Mouse (Mus musculus) intestine, embryonic 14.5 days (tissue): ENCODE data around the gene Xirp1. TPM values are rescaled to one million over a fixed set of nuclear protein-coding genes. Genes with fewer than 3 reads are reported as not detected.

Experiments used
- ATAC-seq: fragments of 200-750 bp; cut with Nextera tagmentation; replicated peaks from 2 replicates; pipeline ENCODE4 v1.8.0; 2017; ENCODE audit warnings: low read depth, moderate number of reproducible peaks, moderate TSS enrichment, moderate library complexity; ENCODE audit not compliant: low FRiP score, low TSS enrichment
- DNase-seq: peaks from one replicate; pipeline ENCODE4 v3.0.0-alpha.2; 2018; ENCODE audit warnings: low spot score
- H3K27ac ChIP-seq: fragments of 300-500 bp; sonication (generic); 2 replicates; pipeline ENCODE4 v1.5.1; 2014; ENCODE audit warnings: low read depth, mild to moderate bottlenecking, control low read depth
- H3K27me3 ChIP-seq: fragments of 300-500 bp; sonication (generic); replicated peaks from 2 replicates; pipeline ENCODE4 v1.6.1; 2014; ENCODE audit warnings: low read length, control low read depth; ENCODE audit not compliant: control insufficient read depth, insufficient read depth
- H3K36me3 ChIP-seq: fragments of 300-500 bp; sonication (generic); 2 replicates; pipeline ENCODE4 v1.6.1; 2014; ENCODE audit warnings: low read length, control low read depth; ENCODE audit not compliant: control insufficient read depth, insufficient read depth
- H3K4me1 ChIP-seq: fragments of 300-500 bp; sonication (generic); replicated peaks from 2 replicates; pipeline ENCODE4 v1.6.1; 2014; ENCODE audit warnings: low read length, control low read depth, mixed read lengths; ENCODE audit not compliant: control insufficient read depth, insufficient read depth
- H3K4me2 ChIP-seq: fragments of 300-500 bp; sonication (generic); 2 replicates; pipeline ENCODE4 v1.6.1; 2014; ENCODE audit warnings: low read length
- H3K4me3 ChIP-seq: fragments of 300-500 bp; sonication (generic); 2 replicates; pipeline ENCODE4 v1.5.1; 2014; ENCODE audit warnings: low read depth, low read length, control low read depth, mixed read lengths
- H3K9ac ChIP-seq: fragments of 300-500 bp; sonication (generic); 2 replicates; pipeline ENCODE4 v1.6.1; 2014; ENCODE audit warnings: mild to moderate bottlenecking, low read length
- H3K9me3 ChIP-seq: fragments of 300-500 bp; sonication (generic); 2 replicates; pipeline ENCODE4 v1.6.1; 2016; ENCODE audit warnings: low read length, control low read depth; ENCODE audit not compliant: control insufficient read depth
- WGBS: fragments of 180-500 bp; shearing (Covaris S2); extraction: QIAGEN DNeasy Blood & Tissue Kit; methylation state at CpG from one replicate; pipeline ENCODE4 v1.1.7; 2014; 5-methylcytosine and 5-hydroxymethylcytosine counted together
- polyA plus RNA-seq: library from polyadenylated mRNA; unstranded; fragments of >200 nt; fragmentation: Nextera tagmentation; extraction: Ambion mirVana; gene quantifications from 2 replicates; pipeline ENCODE4 v1.2.1, GENCODE M21; 2014

Gene Xirp1
- polyA plus RNA-seq, result 0.03 TPM in 1 of 2 replicates, not detected in the other

- no peak for ATAC-seq
- H3K9me3 ChIP-seq, result no peaks in the 10 kb centered on the region
- no peak for DNase-seq
- no peaks in the 10 kb centered on the region for H3K36me3 ChIP-seq
- no peak within 1 kb of the TSS for H3K27ac ChIP-seq
- H3K4me2 ChIP-seq, result no peak within 1 kb of the TSS
- H3K4me1 ChIP-seq, result peaks cover 15% of the 10 kb centered on the region
- no peak within 1 kb of the TSS for H3K9ac ChIP-seq
- H3K27me3 ChIP-seq, result no peaks in the 10 kb centered on the region
- 85% methylated on average over 18 of the region's 18 CpGs for WGBS
- H3K4me3 ChIP-seq, result no peak within 1 kb of the TSS
Observed at GRCm38 (mm10) chr9:120023086-120023811, at the start of gene Xirp1. Gene Xirp1 (minus strand): TSS chr9:120023598.

DNA sequence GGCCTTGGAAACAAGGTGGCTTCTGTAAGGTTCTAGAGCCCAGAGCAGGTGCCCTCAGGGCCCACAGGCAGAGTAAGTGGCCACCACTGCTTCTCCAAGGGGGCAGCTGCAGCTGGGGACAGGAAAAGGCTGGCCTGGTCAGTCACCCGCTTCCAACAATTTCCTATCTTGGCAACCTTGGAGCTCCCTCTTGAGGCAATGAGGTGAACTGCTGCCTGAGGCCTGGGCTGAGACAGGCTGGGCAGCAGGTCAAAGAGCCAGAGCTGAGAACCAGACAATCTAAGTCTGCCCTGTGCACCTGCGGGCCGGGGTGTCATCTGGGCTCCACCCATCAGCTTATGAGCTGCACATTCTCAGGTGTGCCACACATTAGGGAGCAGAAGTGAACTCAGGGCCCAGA, 49.8 kb upstream of the Xirp1 start:
- H3K36me3 ChIP-seq, result no peaks in the 10 kb centered on the region
- no peak overlapping the region for H3K4me2 ChIP-seq
- H3K9me3 ChIP-seq, result no peaks in the 10 kb centered on the region
- no peaks in the 10 kb centered on the region for H3K27me3 ChIP-seq
- no peaks in the 10 kb centered on the region for H3K4me1 ChIP-seq
- H3K9ac ChIP-seq, result no peak overlapping the region
- ATAC-seq (peak; percentile 65; the same call in 1 of the 2 replicates), DNase-seq (peak; percentile 95)
- WGBS, result 22% methylated on average over 3 of the region's 3 CpGs
- no peak overlapping the region for H3K4me3 ChIP-seq
- H3K27ac ChIP-seq, result no peak overlapping the region

GRCm38 (mm10) chr9:120071251-120071650, 47.9 kb upstream of the Xirp1 start:
- Histone ChIP-seq H3K36me3 (no peaks in the 10 kb centered on the region), H3K4me3 (no peak overlapping the region), H3K9ac (no peak overlapping the region), H3K27ac (no peak overlapping the region), H3K27me3 (no peaks in the 10 kb centered on the region), H3K4me2 (no peak overlapping the region), H3K9me3 (no peaks in the 10 kb centered on the region), H3K4me1 (no peaks in the 10 kb centered on the region)
- DNase-seq (no peak), ATAC-seq (no peak)
- WGBS, result 64% methylated on average over 2 of the region's 2 CpGs

GRCm38 (mm10) chr9:120069779-120070178, 46.4 kb upstream of the Xirp1 start, which contains the start of gene Cx3cr1:
Gene Cx3cr1 (minus strand): TSS chr9:120069879.
- ATAC-seq, result no peak
- Histone ChIP-seq H3K27me3 (no peaks in the 10 kb centered on the region), H3K4me3 (no peak within 1 kb of the TSS; the same call in 1 of the 2 replicates), H3K9me3 (no peaks in the 10 kb centered on the region), H3K36me3 (no peaks in the 10 kb centered on the region), H3K9ac (no peak within 1 kb of the TSS), H3K4me1 (no peaks in the 10 kb centered on the region), H3K27ac (peak within 1 kb of the TSS; percentile 59; the same call in 1 of the 2 replicates), H3K4me2 (peak within 1 kb of the TSS; percentile 26)
- DNase-seq, result no peak
- 85% methylated on average over 11 of the region's 11 CpGs for WGBS

- 46% methylated on average over 10 of the region's 10 CpGs for WGBS
- peak overlapping the region; percentile 26 for H3K4me2 ChIP-seq
- no peaks in the 10 kb centered on the region for H3K4me1 ChIP-seq
- H3K9me3 ChIP-seq, result no peaks in the 10 kb centered on the region
- ATAC-seq (peak; percentile 73; the same call in 1 of the 2 replicates), DNase-seq (no peak)
- H3K9ac ChIP-seq, result no peak overlapping the region
- no peaks in the 10 kb centered on the region for H3K36me3 ChIP-seq
- H3K27me3 ChIP-seq, result no peaks in the 10 kb centered on the region
- H3K27ac ChIP-seq, result peak overlapping the region; percentile 59
- H3K4me3 ChIP-seq, result no peak overlapping the region
Observed at GRCm38 (mm10) chr9:120068047-120068446, 44.6 kb upstream of the Xirp1 start.

DNA sequence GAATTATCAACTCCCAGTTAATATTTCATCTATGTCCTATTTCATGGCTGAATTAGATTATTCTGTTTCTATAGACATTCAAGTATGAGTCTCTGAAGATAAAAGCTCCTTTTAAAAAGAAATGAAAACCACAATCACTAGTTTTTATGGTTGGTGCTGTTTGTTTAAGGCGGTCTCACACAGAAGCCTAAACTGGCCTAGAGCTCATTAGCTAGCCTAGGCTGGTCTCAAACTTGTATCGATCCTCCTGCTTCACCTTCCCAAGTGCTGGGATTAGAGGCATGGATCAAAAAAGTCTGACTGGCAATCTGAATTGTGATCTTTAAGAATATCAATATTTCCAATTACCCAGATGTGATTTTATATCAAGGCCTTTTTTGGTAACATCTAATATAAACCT, 44.2 kb upstream of the Xirp1 start:
- H3K4me2 ChIP-seq, result no peak overlapping the region
- no peak for DNase-seq
- peak; percentile 65; the same call in 1 of the 2 replicates for ATAC-seq
- H3K27me3 ChIP-seq, result no peaks in the 10 kb centered on the region
- H3K9me3 ChIP-seq, result no peaks in the 10 kb centered on the region
- H3K4me1 ChIP-seq, result no peaks in the 10 kb centered on the region
- H3K4me3 ChIP-seq, result no peak overlapping the region
- H3K36me3 ChIP-seq, result no peaks in the 10 kb centered on the region
- WGBS, result 69% methylated on average over 2 of the region's 2 CpGs
- no peak overlapping the region for H3K9ac ChIP-seq
- H3K27ac ChIP-seq, result no peak overlapping the region

- 81% methylated on average over 4 of the region's 4 CpGs for WGBS
- H3K9me3 ChIP-seq, result no peaks in the 10 kb centered on the region
- H3K27ac ChIP-seq, result no peak overlapping the region
- no peak overlapping the region for H3K9ac ChIP-seq
- H3K4me2 ChIP-seq, result no peak overlapping the region
- no peak overlapping the region for H3K4me3 ChIP-seq
- ATAC-seq (no peak), DNase-seq (no peak)
- H3K4me1 ChIP-seq, result no peaks in the 10 kb centered on the region
- no peaks in the 10 kb centered on the region for H3K27me3 ChIP-seq
- H3K36me3 ChIP-seq, result no peaks in the 10 kb centered on the region
Observed at GRCm38 (mm10) chr9:120064317-120064716, 40.9 kb upstream of the Xirp1 start.

- no peaks in the 10 kb centered on the region for H3K4me1 ChIP-seq
- no peak overlapping the region for H3K4me2 ChIP-seq
- H3K9ac ChIP-seq, result no peak overlapping the region
- ATAC-seq, result no peak
- no peak overlapping the region for H3K27ac ChIP-seq
- H3K36me3 ChIP-seq, result no peaks in the 10 kb centered on the region
- 79% methylated on average over 3 of the region's 3 CpGs for WGBS
- DNase-seq, result no peak
- no peaks in the 10 kb centered on the region for H3K27me3 ChIP-seq
- no peaks in the 10 kb centered on the region for H3K9me3 ChIP-seq
- no peak overlapping the region for H3K4me3 ChIP-seq
Observed at GRCm38 (mm10) chr9:120058730-120059129, 35.3 kb upstream of the Xirp1 start.

DNA sequence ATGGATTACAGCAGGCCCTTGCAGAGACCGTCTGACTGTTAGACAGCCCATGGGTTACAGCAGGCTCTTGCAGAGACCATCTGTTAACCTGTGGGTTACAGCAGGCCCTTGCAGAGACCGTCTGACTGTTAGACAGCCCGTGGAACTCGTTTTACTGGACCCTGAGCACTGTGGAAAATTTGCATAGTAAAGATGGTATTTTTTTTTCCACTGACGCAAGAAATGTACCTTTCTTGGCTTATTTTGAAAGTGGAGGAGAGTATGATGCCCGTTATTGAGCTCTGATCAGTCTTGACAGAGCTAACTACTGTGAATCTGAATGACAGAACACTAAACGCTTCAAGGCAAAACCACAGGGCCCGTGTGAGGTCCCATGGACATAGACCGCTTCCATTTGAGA, 32.8 kb upstream of the Xirp1 start:
- DNase-seq, result no peak
- Histone ChIP-seq H3K9ac (no peak overlapping the region), H3K9me3 (no peaks in the 10 kb centered on the region), H3K27me3 (no peaks in the 10 kb centered on the region), H3K4me1 (no peaks in the 10 kb centered on the region), H3K27ac (no peak overlapping the region), H3K4me3 (no peak overlapping the region), H3K4me2 (no peak overlapping the region), H3K36me3 (no peaks in the 10 kb centered on the region)
- ATAC-seq, result no peak
- WGBS, result 79% methylated on average over 9 of the region's 9 CpGs
